Mouse (Mus musculus): Measurements from ENCODE around the gene Aak1.

GRCm38 (mm10) chr6:86900546-86900945, 51.2 kb downstream of the Aak1 start:
- TF ChIP-seq EP300 (IDR thresholded peaks at IDR 0.05; ENCODE audit: low read depth) = no peak
- TF ChIP-seq CTCF (IDR thresholded peaks at IDR 0.05; ENCODE audit: low read depth) = no peak

All from liver, postnatal 0 days (tissue).